Mouse (Mus musculus) urinary bladder, postnatal 25 days (tissue): Measurements from ENCODE around the gene Olfr481.

ENCODE experiments used
- DNase-seq: peaks from one replicate; pipeline ENCODE4 v3.0.0; 2022; ENCODE audit warnings: low spot score

Gene Olfr481

DNA sequence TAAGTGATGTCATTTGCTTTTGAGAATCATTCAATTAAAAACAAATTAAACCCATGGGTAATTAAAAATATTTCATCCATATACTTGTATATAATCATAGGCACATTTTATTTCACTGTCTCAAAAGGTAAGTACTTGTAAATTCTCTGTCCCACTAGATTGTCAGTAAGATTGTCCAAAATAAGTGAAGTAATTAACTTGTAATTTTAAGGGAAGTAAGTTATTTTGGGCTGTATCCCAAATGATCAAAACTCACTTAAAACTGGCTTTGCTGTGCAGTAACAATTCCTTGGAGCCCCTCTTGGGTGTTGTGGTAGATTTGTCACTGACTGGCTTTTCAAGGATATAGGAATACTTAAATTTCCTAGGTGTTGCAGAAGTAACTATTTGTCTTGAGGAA is at the start of gene Olfr481:
Gene Olfr481, plus strand, starts transcription at position 301 of the 400 bp plus-strand sequence.
- DNase-seq = no peak

GRCm38 (mm10) chr7:108033889-108034288 is 45.8 kb upstream of the Olfr481 start, which contains the start of gene Olfr478:
Gene Olfr478, minus strand, starts transcription at chr7:108033989.
- no peak for DNase-seq

DNA sequence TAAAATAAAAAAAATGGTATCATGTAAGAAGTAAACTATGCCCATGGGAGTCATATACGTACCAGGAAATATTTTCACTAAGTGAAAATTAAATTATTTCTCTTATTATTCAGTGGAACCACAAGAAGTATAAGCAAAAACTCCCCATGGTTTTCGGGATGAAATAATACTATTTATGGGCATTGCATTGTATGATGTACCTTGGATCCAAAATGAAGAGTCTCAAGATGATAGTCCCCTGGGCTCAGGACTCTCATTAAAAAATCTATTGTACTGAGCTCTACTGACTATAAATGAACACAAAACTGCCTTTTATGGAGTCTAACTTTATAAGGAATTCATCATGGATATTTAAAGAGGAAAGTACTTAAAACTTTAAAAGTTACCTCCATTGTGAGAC is 29.3 kb upstream of the Olfr481 start, which contains the start of gene Olfr479:
Gene Olfr479, plus strand, starts transcription at position 301 of the 400 bp plus-strand sequence.
- DNase-seq = no peak

GRCm38 (mm10) chr7:108067246-108067645 is 12.4 kb upstream of the Olfr481 start, which contains the start of gene Olfr480:
Gene Olfr480, minus strand, starts transcription at chr7:108067346.
- no peak for DNase-seq

DNA sequence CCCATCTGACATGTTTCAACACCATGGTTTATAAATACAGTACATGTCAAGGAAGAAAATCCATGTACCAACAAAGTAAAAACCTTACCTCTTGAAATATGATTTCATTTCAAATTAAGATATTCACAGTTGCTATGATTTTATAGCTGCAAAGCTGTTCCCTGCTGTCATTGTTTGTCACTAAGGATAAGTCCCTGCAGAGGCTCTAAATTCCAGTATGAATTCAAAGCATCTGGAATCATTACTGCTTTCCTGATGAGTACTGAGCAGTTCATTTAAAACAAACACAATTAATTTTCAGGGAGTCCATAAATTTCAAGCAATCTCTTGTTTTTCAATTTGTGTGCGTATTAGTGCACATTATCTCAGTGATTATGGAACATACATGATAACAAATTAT is 17.8 kb downstream of the Olfr481 start, which contains the start of gene Olfr482:
Gene Olfr482, minus strand, starts transcription at position 101 of the 400 bp plus-strand sequence.
- no peak for DNase-seq

DNA sequence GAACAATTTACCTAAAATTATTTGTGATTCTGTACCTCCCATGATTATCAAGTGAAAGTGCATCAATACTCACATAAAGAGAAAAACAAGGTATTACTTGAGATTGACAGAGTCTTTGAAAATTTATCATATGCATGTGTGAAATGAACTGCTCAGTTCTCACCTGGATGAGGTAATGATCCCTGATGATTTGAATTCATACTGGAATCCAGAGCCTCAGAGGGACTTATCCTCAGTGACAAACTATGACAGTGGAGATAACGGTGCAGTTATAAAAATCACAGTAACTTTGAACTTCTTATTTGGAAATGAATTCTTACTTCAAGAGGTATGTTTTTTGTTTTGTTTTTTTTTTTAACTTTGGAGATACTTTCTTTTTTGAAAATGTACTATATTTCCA is 20.9 kb downstream of the Olfr481 start, which contains the start of gene Olfr483:
Gene Olfr483, plus strand, starts transcription at position 301 of the 400 bp plus-strand sequence.
- no peak for DNase-seq

DNA sequence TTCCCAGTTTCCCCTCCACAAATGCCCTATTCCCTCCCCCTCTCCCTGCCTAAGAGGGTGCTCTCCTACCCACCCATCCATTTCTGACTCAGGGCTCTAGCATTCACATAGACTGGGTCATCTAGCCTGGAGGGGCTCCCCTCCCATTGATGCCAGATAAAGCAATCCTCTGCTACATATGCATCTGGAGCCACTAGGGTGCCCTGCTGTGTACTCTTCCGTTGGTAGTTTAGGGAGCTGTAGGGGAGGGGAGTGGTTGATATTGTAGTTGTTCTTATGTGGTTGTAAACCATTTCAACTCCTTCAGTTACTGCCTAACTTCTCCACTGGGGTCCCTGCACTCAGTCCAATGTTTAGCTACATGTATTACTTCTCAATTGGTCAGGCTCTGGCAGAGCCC is 41.0 kb downstream of the Olfr481 start:
- DNase-seq = no peak

DNA sequence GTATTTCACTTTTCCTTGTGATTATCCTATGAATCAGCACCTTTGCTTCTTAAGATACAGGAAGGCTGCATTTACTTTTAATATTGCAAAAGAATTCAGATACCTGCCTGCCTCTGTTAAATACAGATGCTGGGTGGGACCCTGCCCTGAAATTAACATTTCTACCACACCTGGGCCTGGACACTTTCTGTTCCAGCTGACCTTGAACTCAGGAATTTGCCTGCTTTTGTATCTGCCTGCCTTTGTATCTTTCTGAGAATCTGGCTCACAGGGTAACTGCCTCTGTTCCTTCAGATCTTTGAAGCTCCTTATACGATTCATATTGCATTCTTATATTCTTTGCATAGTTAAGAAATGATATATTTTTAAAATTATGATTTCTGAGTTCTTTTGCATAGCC is 41.8 kb downstream of the Olfr481 start:
- no peak for DNase-seq

- DNase-seq = no peak
These were observed 47.7 kb downstream of the Olfr481 start, which contains the start of gene Olfr484 for GRCm38 (mm10) chr7:108127349-108127748. Gene Olfr484, minus strand, starts transcription at chr7:108127449.
